Mouse (Mus musculus): Measurements from ENCODE around the gene Tpk1. TPM values are rescaled to one million over a fixed set of nuclear protein-coding genes. Genes with fewer than 3 reads are reported as not detected.

Gene Tpk1
- polyA plus RNA-seq, 1 experiment = 3.4 TPM

GRCm38 (mm10) chr6:43551410-43551809 is 114.7 kb downstream of the Tpk1 start:
- TF ChIP-seq CTCF (IDR thresholded peaks at IDR 0.05; ENCODE audit: extremely low read depth, insufficient read length, insufficient replicate concordance, low read depth, low read length) (no peak), POLR2A (IDR thresholded peaks at IDR 0.05; ENCODE audit: low read depth, low read length) (no peak)
- 69% methylated on average over 1 of the region's 1 CpGs for WGBS
- H3K27me3 ChIP-seq (ENCODE audit: control insufficient read depth, insufficient read depth, low read length) = no peaks in the 10 kb centered on the region
- no peaks in the 10 kb centered on the region for H3K4me1 ChIP-seq (ENCODE audit: control insufficient read depth, insufficient read depth, insufficient read length, low read length)
- H3K27ac ChIP-seq (ENCODE audit: insufficient read depth, low read depth, low read length) = no peak overlapping the region
- H3K4me3 ChIP-seq (ENCODE audit: low read depth, low read length) = no peak overlapping the region
- H3K36me3 ChIP-seq (ENCODE audit: control insufficient read depth, insufficient read depth, low read length) = no peaks in the 10 kb centered on the region

- H3K4me3 ChIP-seq (ENCODE audit: low read depth, low read length) = no peak overlapping the region
- 72% methylated on average over 1 of the region's 1 CpGs for WGBS
- H3K4me1 ChIP-seq (ENCODE audit: control insufficient read depth, insufficient read depth, insufficient read length, low read length) = no peaks in the 10 kb centered on the region
- no peaks in the 10 kb centered on the region for H3K36me3 ChIP-seq (ENCODE audit: control insufficient read depth, insufficient read depth, low read length)
- H3K27me3 ChIP-seq (ENCODE audit: control insufficient read depth, insufficient read depth, low read length) = no peaks in the 10 kb centered on the region
- H3K27ac ChIP-seq (ENCODE audit: insufficient read depth, low read depth, low read length) = no peak overlapping the region
- no peak for TF ChIP-seq CTCF (IDR thresholded peaks at IDR 0.05; ENCODE audit: extremely low read depth, insufficient read length, insufficient replicate concordance, low read depth, low read length)
- no peak for TF ChIP-seq POLR2A (IDR thresholded peaks at IDR 0.05; ENCODE audit: low read depth, low read length)
Measured at GRCm38 (mm10) chr6:43546537-43546936, 119.5 kb downstream of the Tpk1 start.

- H3K27me3 ChIP-seq (ENCODE audit: control insufficient read depth, insufficient read depth, low read length) = no peaks in the 10 kb centered on the region
- 75% methylated on average over 2 of the region's 2 CpGs for WGBS
- no peak for TF ChIP-seq CTCF (IDR thresholded peaks at IDR 0.05; ENCODE audit: extremely low read depth, insufficient read length, insufficient replicate concordance, low read depth, low read length)
- no peak for TF ChIP-seq POLR2A (IDR thresholded peaks at IDR 0.05; ENCODE audit: low read depth, low read length)
- H3K36me3 ChIP-seq (ENCODE audit: control insufficient read depth, insufficient read depth, low read length) = no peaks in the 10 kb centered on the region
- no peak overlapping the region for H3K4me3 ChIP-seq (ENCODE audit: low read depth, low read length)
- no peaks in the 10 kb centered on the region for H3K4me1 ChIP-seq (ENCODE audit: control insufficient read depth, insufficient read depth, insufficient read length, low read length)
- no peak overlapping the region for H3K27ac ChIP-seq (ENCODE audit: insufficient read depth, low read depth, low read length)
Measured at GRCm38 (mm10) chr6:43537252-43537870, 128.7 kb downstream of the Tpk1 start.

- H3K4me1 ChIP-seq (ENCODE audit: control insufficient read depth, insufficient read depth, insufficient read length, low read length) = no peaks in the 10 kb centered on the region
- TF ChIP-seq CTCF (IDR thresholded peaks at IDR 0.05; ENCODE audit: extremely low read depth, insufficient read length, insufficient replicate concordance, low read depth, low read length) = no peak
- no peak for TF ChIP-seq POLR2A (IDR thresholded peaks at IDR 0.05; ENCODE audit: low read depth, low read length)
- H3K27me3 ChIP-seq (ENCODE audit: control insufficient read depth, insufficient read depth, low read length) = no peaks in the 10 kb centered on the region
- WGBS = 90% methylated on average over 2 of the region's 2 CpGs
- H3K36me3 ChIP-seq (ENCODE audit: control insufficient read depth, insufficient read depth, low read length) = no peaks in the 10 kb centered on the region
- H3K4me3 ChIP-seq (ENCODE audit: low read depth, low read length) = no peak overlapping the region
- H3K27ac ChIP-seq (ENCODE audit: insufficient read depth, low read depth, low read length) = no peak overlapping the region
Measured at GRCm38 (mm10) chr6:43535459-43535858, 130.6 kb downstream of the Tpk1 start.

GRCm38 (mm10) chr6:43533323-43533722 is 132.8 kb downstream of the Tpk1 start:
- Histone ChIP-seq H3K4me1 (ENCODE audit: control insufficient read depth, insufficient read depth, insufficient read length, low read length) (no peaks in the 10 kb centered on the region), H3K36me3 (ENCODE audit: control insufficient read depth, insufficient read depth, low read length) (no peaks in the 10 kb centered on the region), H3K27me3 (ENCODE audit: control insufficient read depth, insufficient read depth, low read length) (no peaks in the 10 kb centered on the region), H3K4me3 (ENCODE audit: low read depth, low read length) (no peak overlapping the region), H3K27ac (ENCODE audit: insufficient read depth, low read depth, low read length) (no peak overlapping the region)
- no peak for TF ChIP-seq CTCF (IDR thresholded peaks at IDR 0.05; ENCODE audit: extremely low read depth, insufficient read length, insufficient replicate concordance, low read depth, low read length)
- TF ChIP-seq POLR2A (IDR thresholded peaks at IDR 0.05; ENCODE audit: low read depth, low read length) = no peak

- Histone ChIP-seq H3K4me3 (ENCODE audit: low read depth, low read length) (no peak overlapping the region), H3K27ac (ENCODE audit: insufficient read depth, low read depth, low read length) (no peak overlapping the region), H3K4me1 (ENCODE audit: control insufficient read depth, insufficient read depth, insufficient read length, low read length) (no peaks in the 10 kb centered on the region), H3K27me3 (ENCODE audit: control insufficient read depth, insufficient read depth, low read length) (no peaks in the 10 kb centered on the region), H3K36me3 (ENCODE audit: control insufficient read depth, insufficient read depth, low read length) (no peaks in the 10 kb centered on the region)
- TF ChIP-seq POLR2A (IDR thresholded peaks at IDR 0.05; ENCODE audit: low read depth, low read length) (no peak), CTCF (IDR thresholded peaks at IDR 0.05; ENCODE audit: extremely low read depth, insufficient read length, insufficient replicate concordance, low read depth, low read length) (no peak)
- 79% methylated on average over 3 of the region's 3 CpGs for WGBS
Measured at GRCm38 (mm10) chr6:43532822-43533221, 133.3 kb downstream of the Tpk1 start.

- H3K27ac ChIP-seq (ENCODE audit: insufficient read depth, low read depth, low read length) = no peak overlapping the region
- no peaks in the 10 kb centered on the region for H3K36me3 ChIP-seq (ENCODE audit: control insufficient read depth, insufficient read depth, low read length)
- no peaks in the 10 kb centered on the region for H3K4me1 ChIP-seq (ENCODE audit: control insufficient read depth, insufficient read depth, insufficient read length, low read length)
- no peaks in the 10 kb centered on the region for H3K27me3 ChIP-seq (ENCODE audit: control insufficient read depth, insufficient read depth, low read length)
- no peak overlapping the region for H3K4me3 ChIP-seq (ENCODE audit: low read depth, low read length)
- TF ChIP-seq POLR2A (IDR thresholded peaks at IDR 0.05; ENCODE audit: low read depth, low read length) = no peak
- no peak for TF ChIP-seq CTCF (IDR thresholded peaks at IDR 0.05; ENCODE audit: extremely low read depth, insufficient read length, insufficient replicate concordance, low read depth, low read length)
Measured at GRCm38 (mm10) chr6:43531996-43532395, 134.1 kb downstream of the Tpk1 start.
